Mouse (Mus musculus) thymus, postnatal 36 days (tissue): ENCODE measurements around the gene Frem1.

ENCODE experiments used
- DNase-seq, 2 experiments: peaks; one replicate each; pipeline ENCODE4 v3.0.0; 2022; ENCODE audit warnings: mixed read lengths in 2 of 2

Frem1 gene

DNA sequence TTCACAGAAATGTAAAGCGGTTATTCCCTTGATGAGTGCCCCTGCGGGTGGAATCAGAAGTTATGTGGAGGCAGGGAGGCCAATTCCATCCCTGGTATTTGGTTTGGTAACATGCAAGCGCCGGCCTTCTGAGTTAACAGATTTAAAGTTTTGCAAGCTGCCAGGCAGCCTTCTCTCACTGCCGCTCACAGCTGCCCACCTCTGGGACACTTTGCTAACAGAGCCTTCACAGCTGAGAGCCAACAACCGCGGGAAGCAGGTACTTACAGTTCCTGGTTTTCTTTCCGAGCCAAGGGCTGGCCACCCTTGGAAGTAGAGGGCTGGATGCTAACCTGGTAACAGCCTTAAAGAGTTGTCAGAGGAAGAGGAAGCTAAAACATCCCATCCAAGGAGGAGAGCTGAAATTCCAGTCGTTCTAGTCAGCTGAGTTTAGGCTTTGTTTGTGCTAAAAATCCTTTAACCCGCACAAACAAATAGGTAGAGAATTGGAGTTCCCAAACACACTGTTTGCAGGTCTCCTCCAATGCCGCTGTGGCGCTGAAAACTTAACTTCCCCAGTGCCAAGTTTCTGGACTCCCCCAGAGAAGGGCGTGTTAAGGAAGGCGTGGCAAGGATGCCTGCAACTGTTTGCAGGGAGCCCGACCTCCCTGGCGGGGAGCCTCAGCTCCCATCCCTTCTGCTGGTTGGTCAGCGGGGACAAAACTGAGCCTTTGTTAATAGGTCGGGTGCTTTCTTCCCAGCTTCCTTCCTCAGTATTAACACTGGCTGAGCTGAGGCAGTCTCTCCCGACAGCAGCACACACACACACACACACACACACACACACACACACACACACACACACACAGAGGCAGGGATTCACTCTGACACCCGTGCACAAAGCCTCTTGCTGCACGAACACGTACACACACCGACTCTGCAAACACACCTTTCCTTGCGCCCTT, at the start of gene Frem1:
Frem1 (minus strand) TSS at position 706 of the 944 bp plus-strand sequence.
- no peak for DNase-seq

GRCm38 (mm10) chr4:83099025-83099424, 46.9 kb upstream of the Frem1 start:
- DNase-seq, result no peak

DNA sequence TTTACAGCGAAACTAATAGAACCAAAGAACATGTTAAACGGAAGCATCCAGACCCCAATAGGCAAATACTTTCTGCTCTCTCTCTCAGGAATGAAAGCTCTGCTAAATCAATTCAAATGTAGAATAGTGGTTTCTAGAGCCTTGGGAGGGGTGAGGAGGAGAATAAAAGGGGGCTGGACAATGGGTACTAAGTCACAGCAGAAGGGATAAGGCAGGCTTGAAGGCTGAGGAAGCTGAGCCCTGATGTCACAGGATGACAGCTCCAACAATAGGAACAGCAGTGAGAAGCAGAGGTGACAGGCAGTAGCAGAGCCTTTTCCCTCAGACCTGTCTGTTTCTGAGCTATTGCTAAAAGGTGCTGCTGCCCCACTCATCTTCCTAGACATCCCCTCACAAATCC, 41.8 kb upstream of the Frem1 start:
- no peak for DNase-seq

DNA sequence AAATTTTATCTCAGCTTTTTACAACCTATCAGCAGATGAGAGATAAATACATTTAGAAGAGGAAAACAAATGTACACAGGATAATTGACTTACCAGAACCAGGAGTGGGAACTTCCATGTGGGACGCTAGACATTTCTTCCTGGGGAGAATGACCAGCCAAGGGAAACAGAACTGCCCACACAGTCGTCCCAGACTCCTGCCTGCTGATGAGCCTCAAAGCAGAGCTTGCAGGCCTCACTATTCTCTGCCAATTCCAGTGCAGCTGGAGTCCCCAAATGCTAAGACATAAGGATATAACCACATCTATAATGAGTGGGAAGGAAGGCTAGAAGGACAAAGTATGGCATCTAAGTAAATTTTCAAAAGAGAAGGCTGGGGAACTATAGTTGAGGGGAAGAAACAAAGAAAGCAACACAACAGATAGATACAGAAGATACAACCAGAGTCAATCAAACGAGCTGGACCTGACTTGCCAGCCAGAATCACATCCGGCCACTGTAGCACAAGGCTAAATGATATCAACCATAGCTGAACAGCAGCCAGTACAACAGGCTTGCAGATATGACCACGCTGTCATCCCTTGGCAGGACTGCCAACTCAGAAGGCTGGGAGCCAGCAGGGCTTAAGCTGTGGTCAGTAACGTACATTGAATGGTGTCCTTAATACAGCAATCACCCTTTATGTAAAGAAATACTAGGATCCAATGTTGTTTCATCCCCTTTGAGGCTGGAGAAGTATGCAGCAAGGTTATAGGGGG, 38.7 kb upstream of the Frem1 start:
- DNase-seq, result no peak

DNA sequence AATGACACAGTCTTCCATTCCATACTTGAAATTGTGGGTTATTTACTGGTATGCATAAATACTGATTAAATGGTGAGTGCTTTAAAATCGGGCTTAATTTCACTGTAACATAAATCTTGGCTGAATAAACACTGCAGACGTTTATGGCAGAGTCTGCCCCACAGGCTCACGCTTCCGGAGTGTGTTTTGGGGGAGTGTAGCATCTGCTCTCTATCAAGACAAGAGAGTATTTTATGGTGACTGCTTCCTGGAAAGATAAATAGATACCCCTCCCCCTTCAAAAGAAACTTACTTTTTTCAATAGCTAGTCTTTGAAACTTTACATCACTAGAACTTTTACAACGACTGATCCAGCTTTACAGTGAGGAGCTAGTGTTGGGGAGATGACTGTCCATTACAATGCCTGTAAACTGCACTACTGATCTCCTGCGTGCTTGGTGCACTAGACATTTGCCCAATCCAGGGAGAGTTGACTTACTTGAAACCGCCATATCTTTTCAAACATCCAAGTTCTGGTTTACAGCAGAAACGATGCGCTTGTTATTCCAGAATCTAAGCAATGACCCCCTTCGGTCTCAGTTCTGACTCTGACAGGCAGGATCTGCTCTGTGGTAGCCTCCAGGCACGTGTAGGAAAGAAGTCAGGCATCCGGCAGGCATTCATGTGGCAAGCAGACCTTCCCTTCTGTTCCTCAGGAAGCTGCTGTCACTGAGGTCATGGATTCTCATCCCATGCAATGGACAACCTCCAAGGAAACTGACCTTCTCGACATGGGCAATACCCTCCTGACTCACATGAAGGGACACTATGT, 28.4 kb upstream of the Frem1 start:
- no peak for DNase-seq

GRCm38 (mm10) chr4:83064191-83064590, 12.1 kb upstream of the Frem1 start:
- no peak for DNase-seq

- no peak for DNase-seq
Measured at GRCm38 (mm10) chr4:83061564-83061963, 9.4 kb upstream of the Frem1 start.

DNA sequence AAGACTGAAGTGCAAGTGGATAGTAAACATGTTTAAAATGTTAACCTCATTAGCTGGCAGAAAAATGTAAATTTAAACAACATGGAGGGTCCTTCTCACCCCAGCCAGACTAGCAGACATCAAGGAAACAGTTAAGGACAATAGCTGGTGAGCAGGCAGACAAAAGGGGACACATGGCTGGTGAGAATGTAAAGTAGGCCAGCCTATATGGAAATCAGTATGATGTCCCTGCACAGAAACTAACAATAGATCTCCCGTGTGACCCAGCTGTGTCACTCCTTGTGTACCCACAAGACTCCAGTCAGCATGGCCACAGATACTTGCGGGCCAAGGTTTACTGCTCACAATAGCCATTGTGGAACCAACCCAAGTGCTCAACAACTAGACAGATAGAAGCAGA, 6.5 kb upstream of the Frem1 start:
- DNase-seq, result no peak

GRCm38 (mm10) chr4:83058182-83058581, 6.0 kb upstream of the Frem1 start:
- no peak for DNase-seq

DNA sequence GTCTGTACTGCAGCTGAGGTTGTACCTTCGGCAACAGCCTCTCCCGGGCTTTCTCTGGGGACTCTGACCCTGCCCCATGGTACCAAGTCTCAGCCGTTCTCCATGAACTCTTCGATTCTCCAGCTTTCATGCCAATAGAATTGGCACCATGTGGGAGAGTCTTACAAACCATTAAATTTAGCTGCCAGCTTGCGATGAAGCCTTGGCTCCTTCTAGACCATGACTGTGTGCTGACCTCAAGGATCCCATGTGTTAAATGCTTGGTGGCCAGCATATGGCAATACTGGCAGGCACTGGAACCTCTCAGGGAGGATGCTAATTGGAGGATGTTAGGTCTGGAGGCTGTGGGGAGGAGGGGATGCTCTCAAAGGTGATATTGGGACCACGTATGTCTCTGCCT, 4.4 kb upstream of the Frem1 start:
- no peak for DNase-seq

DNA sequence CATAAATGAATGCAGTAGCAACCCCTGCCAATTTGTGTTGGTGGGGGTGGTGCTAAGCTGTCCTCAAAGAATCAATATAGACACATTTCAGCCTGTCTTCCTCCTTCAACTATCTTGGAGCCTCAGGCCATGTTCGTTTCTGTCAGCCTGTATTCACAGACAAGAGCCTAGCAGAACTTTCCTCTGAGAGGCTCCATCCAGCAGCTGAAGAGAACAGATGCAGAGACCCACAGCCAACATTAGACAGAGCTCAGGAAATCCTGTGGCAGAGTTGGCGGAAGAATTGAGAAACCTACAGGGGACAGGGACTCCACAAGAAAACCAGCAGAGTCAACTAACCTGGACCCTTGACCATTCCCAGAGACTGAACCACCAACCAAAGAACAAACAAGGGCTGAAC, 3.3 kb upstream of the Frem1 start:
- no peak for DNase-seq

DNA sequence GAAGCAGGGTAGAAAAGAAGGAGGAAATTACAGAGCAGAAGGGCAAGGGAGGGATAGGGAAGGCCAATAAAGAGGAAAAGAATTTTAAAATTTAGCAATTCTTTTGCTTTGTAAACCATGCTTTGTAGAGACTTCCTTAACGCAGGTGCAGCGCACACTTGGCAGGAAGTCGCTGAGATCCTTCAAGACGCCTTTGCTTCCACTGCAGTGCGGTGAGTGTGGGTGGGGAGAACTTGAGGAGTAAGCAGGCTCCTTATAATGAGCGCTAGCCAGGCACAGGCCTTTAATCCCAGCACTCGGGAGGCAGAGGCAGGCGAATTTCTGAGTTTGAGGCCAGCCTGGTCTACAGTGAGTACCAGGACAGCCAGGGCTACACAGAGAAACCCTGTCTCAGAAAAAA, 1.1 kb upstream of the Frem1 start:
- DNase-seq, result no peak

GRCm38 (mm10) chr4:83051176-83051575, 963 bp downstream of the Frem1 start:
- no peak for DNase-seq

GRCm38 (mm10) chr4:83050151-83050796, 1.9 kb downstream of the Frem1 start:
- no peak for DNase-seq

DNA sequence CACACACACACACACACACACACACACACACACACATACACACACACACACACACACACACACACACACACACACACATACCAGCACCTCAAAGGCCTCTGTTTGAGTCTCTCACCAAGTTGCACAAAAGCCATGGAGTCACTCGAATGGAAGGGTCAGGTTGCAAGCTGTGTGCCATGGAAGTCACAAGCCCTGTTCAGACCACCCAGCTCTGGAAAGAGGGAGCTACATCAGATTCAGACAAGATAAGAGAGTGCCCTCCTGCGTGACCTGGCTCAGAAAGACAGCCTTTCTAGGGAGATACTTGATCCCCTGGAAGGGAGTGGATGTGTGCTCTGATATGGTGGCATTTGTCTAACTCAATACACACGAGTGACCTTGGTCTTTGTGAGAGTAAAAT, 2.9 kb downstream of the Frem1 start:
- DNase-seq, result no peak

DNA sequence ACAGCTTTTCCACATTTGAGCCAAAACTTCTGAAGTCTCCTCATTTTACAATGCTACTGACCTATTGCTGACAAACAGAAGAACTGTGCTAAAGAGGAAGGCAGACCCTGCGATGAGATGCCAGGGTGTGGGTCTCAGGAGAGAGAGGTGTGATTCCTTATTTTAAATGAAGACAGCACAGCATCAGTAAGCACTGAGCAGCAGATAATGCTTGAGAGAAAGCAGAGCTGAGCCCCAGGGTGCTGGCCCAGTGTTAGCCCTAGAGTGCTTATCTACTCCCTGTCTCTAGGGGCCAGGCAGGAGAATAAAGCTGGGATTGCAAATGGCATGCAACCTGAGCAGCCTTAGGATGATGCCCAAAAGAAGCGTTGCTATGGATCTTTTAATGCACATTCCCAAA, 3.6 kb downstream of the Frem1 start:
- no peak for DNase-seq

- no peak for DNase-seq
Measured at GRCm38 (mm10) chr4:83046806-83047205, 5.3 kb downstream of the Frem1 start.

DNA sequence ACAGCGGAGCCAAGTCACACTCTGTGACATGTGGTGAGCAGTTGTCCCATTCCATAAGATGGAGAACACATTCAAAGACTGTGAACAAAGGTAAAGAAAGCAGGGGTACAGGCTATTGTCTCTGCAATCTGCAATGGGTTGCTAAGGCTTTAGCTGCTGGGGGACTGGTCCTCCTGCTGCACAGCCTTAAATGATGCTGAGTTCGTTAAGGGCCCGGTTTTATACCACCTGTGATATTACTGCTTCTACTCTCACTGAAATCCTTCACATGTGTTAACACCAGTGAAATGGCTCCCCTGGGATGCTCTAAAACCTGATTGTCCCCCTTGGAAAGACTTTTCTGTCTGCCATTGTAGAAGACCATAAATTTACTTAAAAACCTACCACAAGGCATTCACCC, 6.1 kb downstream of the Frem1 start:
- no peak for DNase-seq

DNA sequence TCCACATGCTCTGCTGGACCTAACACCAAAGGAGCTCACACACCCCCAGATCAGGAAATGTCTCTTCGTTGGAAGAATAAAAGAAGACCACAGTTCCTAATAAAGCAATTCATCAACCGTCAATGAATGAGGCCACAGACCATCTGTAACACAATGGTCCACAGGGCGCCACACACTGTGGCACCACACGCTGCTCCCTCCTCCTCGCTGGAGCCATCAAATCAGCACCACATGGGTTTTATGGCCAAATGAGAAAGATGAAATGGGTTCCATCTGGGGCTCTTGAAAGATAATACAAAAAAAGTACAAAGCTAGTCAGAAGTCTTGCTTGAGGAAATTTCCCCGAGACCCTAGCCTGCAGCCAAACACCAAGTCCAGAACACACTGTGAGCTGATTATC, 6.9 kb downstream of the Frem1 start:
- DNase-seq, result no peak

DNA sequence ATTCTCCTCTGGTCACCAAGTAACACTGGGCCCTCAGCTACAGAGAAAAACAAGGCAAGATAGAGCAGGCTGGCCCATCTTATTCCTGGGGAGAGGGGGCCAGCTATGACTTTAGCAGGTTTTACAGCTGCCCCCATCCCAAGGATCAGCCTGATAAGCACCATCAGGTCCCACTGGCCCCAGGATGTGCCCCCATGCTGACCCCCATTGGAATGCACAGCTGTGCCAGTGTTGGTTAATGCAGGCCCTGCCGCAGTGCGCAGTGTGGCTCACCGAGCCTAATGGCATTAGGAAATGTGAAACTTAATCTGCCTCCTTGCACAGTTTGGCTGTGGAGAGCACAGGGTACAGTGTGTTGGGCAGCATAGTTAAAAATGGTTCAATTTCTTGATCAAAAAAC, 11.4 kb downstream of the Frem1 start:
- DNase-seq, result no peak

- no peak for DNase-seq
Measured at GRCm38 (mm10) chr4:83032780-83033179, 19.4 kb downstream of the Frem1 start.

DNA sequence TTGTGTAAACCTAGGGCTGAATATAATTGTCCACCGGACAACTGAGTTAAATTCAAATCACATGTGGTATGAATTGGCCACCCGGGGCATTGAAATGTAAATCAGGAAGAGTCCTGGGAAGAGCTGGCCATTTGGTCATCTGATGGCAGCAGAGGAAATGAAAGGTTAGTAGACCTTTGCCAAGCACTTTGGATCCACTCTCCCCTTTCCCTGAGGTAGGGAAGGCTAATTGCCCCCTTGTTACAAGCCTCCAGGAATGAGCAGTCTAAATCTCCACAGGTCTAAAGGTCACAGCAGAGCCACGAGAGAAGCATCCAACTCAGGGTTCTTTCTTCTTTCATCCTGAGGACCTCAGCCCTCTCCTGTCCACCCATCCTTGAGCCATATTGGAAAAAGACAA, 20.5 kb downstream of the Frem1 start:
- no peak for DNase-seq

DNA sequence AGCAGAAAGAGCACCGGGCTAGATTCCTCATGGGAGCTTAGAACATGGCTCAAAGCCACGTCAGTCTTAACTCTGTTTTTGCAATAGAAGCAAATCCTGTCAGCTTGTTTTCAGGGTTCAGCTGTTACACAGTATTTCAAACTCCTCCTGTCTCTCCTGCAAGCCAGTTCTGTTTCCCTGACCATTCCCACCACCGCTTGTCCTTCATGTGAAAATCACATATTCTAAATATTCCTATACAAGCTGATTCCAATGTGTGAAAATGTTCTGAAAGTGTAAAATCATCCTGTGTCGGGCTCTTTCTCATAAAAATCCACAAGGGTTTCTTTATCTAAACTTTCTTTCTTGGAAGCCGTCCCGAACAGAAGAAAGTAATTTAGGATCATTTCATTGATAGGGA, 22.0 kb downstream of the Frem1 start:
- DNase-seq, result no peak
